Mouse (Mus musculus) lung, embryonic 16.5 days (tissue): ENCODE results near the gene Pigg. TPM values are rescaled to one million over a fixed set of nuclear protein-coding genes. Genes with fewer than 3 reads are reported as not detected.
"Not testable (repeated sequence)": the region's sequence is repeated elsewhere in the genome, so short reads cannot be mapped to it uniquely, and the experiment has no call there.

ENCODE experiments used
- ATAC-seq: fragments of 200-750 bp; cut with Nextera tagmentation; 2 replicates; pipeline ENCODE4 v1.8.0; 2017; ENCODE audit warnings: low read depth, mild to moderate bottlenecking, moderate library complexity
- H3K27ac ChIP-seq: fragments of 300-500 bp; sonication (generic); 2 replicates; pipeline ENCODE4 v1.5.1; 2014; ENCODE audit warnings: mild to moderate bottlenecking, control low read depth, low read length
- H3K27me3 ChIP-seq: fragments of 300-500 bp; sonication (generic); 2 replicates; pipeline ENCODE4 v1.6.1; 2014; ENCODE audit warnings: low read depth, low read length, mixed read lengths; ENCODE audit not compliant: control insufficient read depth, insufficient read depth
- H3K36me3 ChIP-seq: fragments of 300-500 bp; sonication (generic); 2 replicates; pipeline ENCODE4 v1.6.1; 2014; ENCODE audit warnings: low read length; ENCODE audit not compliant: control insufficient read depth, insufficient read depth
- H3K4me1 ChIP-seq: fragments of 300-500 bp; sonication (generic); replicated peaks from 2 replicates; pipeline ENCODE4 v1.6.1; 2014; ENCODE audit warnings: low read length, mixed read lengths; ENCODE audit not compliant: control insufficient read depth, insufficient read depth
- H3K4me2 ChIP-seq: fragments of 300-500 bp; sonication (generic); 2 replicates; pipeline ENCODE4 v1.6.1; 2014; ENCODE audit warnings: low read depth, low read length, control low read depth
- H3K4me3 ChIP-seq: fragments of 300-500 bp; sonication (generic); 2 replicates; pipeline ENCODE4 v1.5.1; 2014; ENCODE audit warnings: mild to moderate bottlenecking, low read length, control low read depth
- H3K9ac ChIP-seq: fragments of 300-500 bp; sonication (generic); 2 replicates; pipeline ENCODE4 v1.6.1; 2014; ENCODE audit warnings: low read length, control low read depth
- H3K9me3 ChIP-seq: fragments of 300-500 bp; sonication (generic); 2 replicates; pipeline ENCODE4 v1.6.1; 2016; ENCODE audit warnings: low read length; ENCODE audit not compliant: control insufficient read depth
- WGBS: fragments of 180-500 bp; shearing (Covaris S2); extraction: QIAGEN DNeasy Blood & Tissue Kit; methylation state at CpG from one replicate; pipeline ENCODE4 v1.1.7; 2014; 5-methylcytosine and 5-hydroxymethylcytosine counted together
- polyA plus RNA-seq: library from polyadenylated mRNA; unstranded; fragments of >200 nt; fragmentation: Nextera tagmentation; extraction: Ambion mirVana; gene quantifications from 2 replicates; pipeline ENCODE4 v1.2.1, GENCODE M21; 2015

Pigg gene
- polyA plus RNA-seq, 1 experiment from 2014 or later = 7.0 TPM

- Histone ChIP-seq H3K4me1 (peaks cover 16% of the 10 kb centered on the region), H3K4me2 (peak overlapping the region; percentile 27; the same call in 1 of the 2 replicates)
- H3K9me3 ChIP-seq, H3K9ac ChIP-seq, H3K27ac ChIP-seq, H3K4me3 ChIP-seq, H3K27me3 ChIP-seq, ATAC-seq, H3K36me3 ChIP-seq: not testable (repeated sequence)
- WGBS = 91% methylated on average over 6 of the region's 6 CpGs
Measured at GRCm38 (mm10) chr5:108271345-108271744, 41.1 kb upstream of the Pigg start.

GRCm38 (mm10) chr5:108286957-108287356 is 25.5 kb upstream of the Pigg start:
- H3K27ac ChIP-seq = no peak overlapping the region
- H3K4me2 ChIP-seq = no peak overlapping the region
- H3K4me1 ChIP-seq = no peaks in the 10 kb centered on the region
- H3K36me3 ChIP-seq = no peaks in the 10 kb centered on the region
- 48% methylated on average over 2 of the region's 2 CpGs for WGBS
- peaks cover 4% of the 10 kb centered on the region; the same call in 1 of the 2 replicates for H3K9me3 ChIP-seq
- ATAC-seq = no peak
- H3K27me3 ChIP-seq = no peaks in the 10 kb centered on the region
- no peak overlapping the region for H3K4me3 ChIP-seq
- no peak overlapping the region for H3K9ac ChIP-seq

- no peaks in the 10 kb centered on the region for H3K4me1 ChIP-seq
- H3K36me3 ChIP-seq = no peaks in the 10 kb centered on the region
- no peaks in the 10 kb centered on the region for H3K27me3 ChIP-seq
- no peak overlapping the region for H3K27ac ChIP-seq
- 34% methylated on average over 3 of the region's 3 CpGs for WGBS
- H3K4me2 ChIP-seq = no peak overlapping the region
- ATAC-seq = no peak
- no peak overlapping the region for H3K9ac ChIP-seq
- H3K4me3 ChIP-seq = no peak overlapping the region
- H3K9me3 ChIP-seq = no peaks in the 10 kb centered on the region
Measured at GRCm38 (mm10) chr5:108301567-108301966, 10.8 kb upstream of the Pigg start.

GRCm38 (mm10) chr5:108313065-108313860 is 854 bp downstream of the Pigg start:
- no peaks in the 10 kb centered on the region for H3K27me3 ChIP-seq
- H3K27ac ChIP-seq = no peak overlapping the region
- peak overlapping the region; percentile 93 for H3K9ac ChIP-seq
- peaks cover 5% of the 10 kb centered on the region for H3K4me1 ChIP-seq
- H3K36me3 ChIP-seq = no peaks in the 10 kb centered on the region
- ATAC-seq = peak; percentile 1; the same call in 1 of the 2 replicates
- H3K4me3 ChIP-seq = peak overlapping the region; percentile 87
- no peaks in the 10 kb centered on the region for H3K9me3 ChIP-seq
- 4% methylated on average over 16 of the region's 16 CpGs for WGBS
- peak overlapping the region; percentile 73 for H3K4me2 ChIP-seq

- Histone ChIP-seq H3K9ac (no peak overlapping the region), H3K4me2 (no peak overlapping the region), H3K27ac (no peak overlapping the region), H3K9me3 (no peaks in the 10 kb centered on the region), H3K4me1 (no peaks in the 10 kb centered on the region), H3K36me3 (peaks cover 10% of the 10 kb centered on the region; the same call in 1 of the 2 replicates), H3K27me3 (no peaks in the 10 kb centered on the region), H3K4me3 (no peak overlapping the region)
- no peak for ATAC-seq
- 93% methylated on average over 1 of the region's 1 CpGs for WGBS
Measured at GRCm38 (mm10) chr5:108331051-108331450, 18.6 kb downstream of the Pigg start.

GRCm38 (mm10) chr5:108337385-108337784 is 25.0 kb downstream of the Pigg start:
- Histone ChIP-seq H3K4me1 (no peaks in the 10 kb centered on the region), H3K27ac (no peak overlapping the region), H3K9ac (no peak overlapping the region), H3K36me3 (peaks cover 14% of the 10 kb centered on the region), H3K4me2 (no peak overlapping the region), H3K4me3 (no peak overlapping the region), H3K9me3 (no peaks in the 10 kb centered on the region), H3K27me3 (no peaks in the 10 kb centered on the region)
- ATAC-seq = no peak
- 71% methylated on average over 4 of the region's 4 CpGs for WGBS

- 71% methylated on average over 3 of the region's 3 CpGs for WGBS
- Histone ChIP-seq H3K27ac (no peak overlapping the region), H3K36me3 (peaks cover 9% of the 10 kb centered on the region)
Measured at GRCm38 (mm10) chr5:108338049-108338448, 25.6 kb downstream of the Pigg start.

GRCm38 (mm10) chr5:108343680-108344170 is 31.3 kb downstream of the Pigg start:
- WGBS = 87% methylated on average over 4 of the region's 4 CpGs
- no peaks in the 10 kb centered on the region for H3K9me3 ChIP-seq
- no peak overlapping the region for H3K9ac ChIP-seq
- H3K4me2 ChIP-seq = no peak overlapping the region
- H3K4me3 ChIP-seq = no peak overlapping the region
- no peak for ATAC-seq
- H3K36me3 ChIP-seq = peaks cover 5% of the 10 kb centered on the region; the same call in 1 of the 2 replicates
- H3K27me3 ChIP-seq = no peaks in the 10 kb centered on the region
- no peak overlapping the region for H3K27ac ChIP-seq
- no peaks in the 10 kb centered on the region for H3K4me1 ChIP-seq

More at GRCm38 (mm10) chr5:108338049-108338448, 25.6 kb downstream of the Pigg start:
- no peaks in the 10 kb centered on the region for H3K4me1 ChIP-seq
- ATAC-seq = no peak
- H3K9me3 ChIP-seq = no peaks in the 10 kb centered on the region
- no peak overlapping the region for H3K9ac ChIP-seq
- no peaks in the 10 kb centered on the region for H3K27me3 ChIP-seq
- H3K4me3 ChIP-seq = no peak overlapping the region
- H3K4me2 ChIP-seq = no peak overlapping the region

GRCm38 (mm10) chr5:108345313-108346071 is 33.1 kb downstream of the Pigg start:
- Histone ChIP-seq H3K27ac (no peak overlapping the region), H3K36me3 (peaks cover 4% of the 10 kb centered on the region; the same call in 1 of the 2 replicates), H3K9me3 (no peaks in the 10 kb centered on the region), H3K4me1 (no peaks in the 10 kb centered on the region), H3K4me2 (no peak overlapping the region), H3K4me3 (no peak overlapping the region), H3K9ac (no peak overlapping the region), H3K27me3 (no peaks in the 10 kb centered on the region)
- no peak for ATAC-seq
- WGBS = 78% methylated on average over 10 of the region's 10 CpGs
